22 mouse cellular contexts compared by ENCODE assay signal in genomic region chr7:49270855-49271254, GRCm38 (mm10).
DNase-seq lines count a peak whose midpoint lies in the region; ATAC-seq and TF ChIP-seq lines count a peak whose summit lies in the region.
"Had no signal": no experiment of that assay in that cellular context is flagged by ENCODE, and none has a peak within 500 bp of the region (broad histone marks: within the 10 kb centered on the region; RNA-seq: fewer than 3 reads in every experiment).

No protein-coding gene starts in this region.

- H3K9me3 ChIP-seq in forebrain, postnatal 0 days (ENCODE audit: low read length), result no peaks in the 10 kb centered on the region
- no peaks in the 10 kb centered on the region for H3K9me3 ChIP-seq in forebrain, embryonic 12.5 days
- no peaks in the 10 kb centered on the region for H3K9me3 ChIP-seq in intestine, embryonic 15.5 days
- H3K9me3 ChIP-seq: forebrain, embryonic 13.5 days; hindbrain, embryonic 12.5 days; hindbrain, embryonic 15.5 days had no signal

- no peaks in the 10 kb centered on the region for H3K27me3 ChIP-seq in forebrain, postnatal 0 days (ENCODE audit: insufficient read depth, low read length)
- peaks cover 22% of the 10 kb centered on the region for H3K27me3 ChIP-seq in forebrain, embryonic 12.5 days
- H3K27me3 ChIP-seq in intestine, embryonic 15.5 days (replicated peaks), result no peaks in the 10 kb centered on the region
- H3K27me3 ChIP-seq: hindbrain, embryonic 12.5 days; hindbrain, embryonic 15.5 days had no signal

- TF ChIP-seq CTCF in forebrain, postnatal 0 days (IDR thresholded peaks at IDR 0.05; ENCODE audit: low read depth), result no peak
- 0 out of 2 replicates have a peak, but pooled peaks have one; percentile 3 for TF ChIP-seq CTCF in bone marrow macrophage, adult 2 months (IDR thresholded peaks at IDR 0.05; ENCODE audit: low read depth, low read length)

- H3K9ac ChIP-seq in forebrain, postnatal 0 days, result no peak overlapping the region
- H3K9ac ChIP-seq in forebrain, embryonic 12.5 days, result no peak overlapping the region
- no peak overlapping the region for H3K9ac ChIP-seq in intestine, embryonic 15.5 days
- H3K9ac ChIP-seq: forebrain, embryonic 13.5 days; hindbrain, embryonic 12.5 days; hindbrain, embryonic 15.5 days had no signal

- no peak overlapping the region for H3K4me3 ChIP-seq in forebrain, postnatal 0 days (ENCODE audit: low read depth, low read length)
- H3K4me3 ChIP-seq in forebrain, embryonic 12.5 days (replicated peaks), result no peak overlapping the region
- peak overlapping the region; percentile 20; the same call in 1 of the 2 replicates for H3K4me3 ChIP-seq in bone marrow macrophage, adult 2 months (ENCODE audit: insufficient read depth, low read length)
- no peak overlapping the region for H3K4me3 ChIP-seq in intestine, embryonic 15.5 days (replicated peaks)
- H3K4me3 ChIP-seq: erythroblast, embryonic 14.5 days; forebrain, embryonic 13.5 days; gastrocnemius, adult 2 months; hindbrain, embryonic 12.5 days; hindbrain, embryonic 15.5 days had no signal

- no peak overlapping the region for H3K4me2 ChIP-seq in forebrain, postnatal 0 days (ENCODE audit: low read depth)
- H3K4me2 ChIP-seq in forebrain, embryonic 12.5 days, result no peak overlapping the region
- no peak overlapping the region for H3K4me2 ChIP-seq in intestine, embryonic 15.5 days (replicated peaks)
- H3K4me2 ChIP-seq: forebrain, embryonic 13.5 days; heart, embryonic 11.5 days; hindbrain, embryonic 12.5 days; hindbrain, embryonic 15.5 days had no signal

- peaks cover 31% of the 10 kb centered on the region for H3K4me1 ChIP-seq in forebrain, postnatal 0 days (ENCODE audit: insufficient read depth)
- peaks cover 10% of the 10 kb centered on the region for H3K4me1 ChIP-seq in forebrain, embryonic 12.5 days
- H3K4me1 ChIP-seq in bone marrow macrophage, adult 2 months (ENCODE audit: control insufficient read depth, insufficient read depth, low read length), result peaks cover 64% of the 10 kb centered on the region
- no peaks in the 10 kb centered on the region for H3K4me1 ChIP-seq in intestine, embryonic 15.5 days (replicated peaks)

- H3K36me3 ChIP-seq in forebrain, postnatal 0 days (ENCODE audit: insufficient read depth), result no peaks in the 10 kb centered on the region
- no peaks in the 10 kb centered on the region for H3K36me3 ChIP-seq in forebrain, embryonic 12.5 days (replicated peaks)
- no peaks in the 10 kb centered on the region for H3K36me3 ChIP-seq in intestine, embryonic 15.5 days
- H3K36me3 ChIP-seq: hindbrain, embryonic 12.5 days; hindbrain, embryonic 15.5 days had no signal

- no peak for ATAC-seq in forebrain, postnatal 0 days
- ATAC-seq in forebrain, embryonic 12.5 days (ENCODE audit: low FRiP score), result no peak
- ATAC-seq in CD4-positive, CD25-positive, alpha-beta regulatory T cell, adult 4 months, result no peak
- no peak for ATAC-seq in intestine, embryonic 15.5 days
- ATAC-seq: activated CD4-positive, CD25-positive, alpha-beta regulatory T cell, adult 4 months; forebrain, embryonic 13.5 days had no signal

- H3K27ac ChIP-seq in forebrain, postnatal 0 days (ENCODE audit: low read depth, low read length), result 0 out of 2 replicates have a peak overlapping the region, but pooled peaks have one; percentile 21
- no peak overlapping the region for H3K27ac ChIP-seq in forebrain, embryonic 12.5 days
- peak overlapping the region; percentile 70 for H3K27ac ChIP-seq in bone marrow macrophage, adult 2 months (ENCODE audit: insufficient read depth, low read depth, low read length)
- H3K27ac ChIP-seq in intestine, embryonic 15.5 days, result no peak overlapping the region
- H3K27ac ChIP-seq: forebrain, embryonic 13.5 days; gastrocnemius, adult 2 months; hindbrain, embryonic 12.5 days; hindbrain, embryonic 15.5 days had no signal

- DNase-seq in forebrain, postnatal 0 days, result no peak
- peak; percentile 73 for DNase-seq in brain, adult 2 months (ENCODE audit: low read depth, low spot score)
- DNase-seq in forelimb bud, embryonic 11.5 days (ENCODE audit: low read depth, low spot score), result peak; percentile 12
- DNase-seq in yolk sac, embryonic 10.5 days (ENCODE audit: low spot score), result no peak
- DNase-seq: adrenal gland, adult 8-10 months; adrenal gland, postnatal 25 days; cerebellum, adult 11 months; cerebellum, adult 2 months; cerebellum, postnatal 25 days; gastrocnemius, adult 2 months; gastrocnemius, postnatal 14 days; heart, adult 11 months had no signal

- TF ChIP-seq POLR2A in bone marrow macrophage, adult 2 months (IDR thresholded peaks at IDR 0.05; ENCODE audit: borderline replicate concordance, low read depth, low read length), result no peak

- 74% methylated on average over 11 of the region's 11 CpGs for WGBS in forebrain, postnatal 0 days
- 84% methylated on average over 11 of the region's 11 CpGs for whole genome bisulfite sequencing in forebrain, embryonic 12.5 days
- 81% methylated on average over 11 of the region's 11 CpGs for WGBS in intestine, embryonic 15.5 days

Comparison
In these comparisons a context has a peak if more than half of its experiments do, and no peak if none do; other contexts are left out.
1. H3K27ac ChIP-seq: peak in forebrain, postnatal 0 days (single experiment) and bone marrow macrophage, adult 2 months (single experiment); none in forebrain, embryonic 12.5 days (single experiment) and intestine, embryonic 15.5 days (single experiment).
2. DNase-seq: peak in brain, adult 2 months (single experiment) and forelimb bud, embryonic 11.5 days (single experiment); none in forebrain, postnatal 0 days (single experiment) and yolk sac, embryonic 10.5 days (single experiment).